Mouse (Mus musculus) kidney, embryonic 16.5 days (tissue): ENCODE results near the gene Ppp4r2. TPM values are rescaled to one million over a fixed set of nuclear protein-coding genes. Genes with fewer than 3 reads are reported as not detected.
A peak's percentile ranks its signal among the peaks of the same experiment; 100 is the strongest.

Source experiments
- ATAC-seq: fragments of 200-750 bp; cut with Nextera tagmentation; 2 replicates; pipeline ENCODE4 v1.8.0; 2017; ENCODE audit warnings: moderate TSS enrichment; ENCODE audit not compliant: low FRiP score, low TSS enrichment
- H3K27ac ChIP-seq: fragments of 300-500 bp; sonication (generic); 2 replicates; pipeline ENCODE4 v1.5.1; 2014; ENCODE audit warnings: low read length
- H3K27me3 ChIP-seq: fragments of 300-500 bp; sonication (generic); 2 replicates; pipeline ENCODE4 v1.6.1; 2014; ENCODE audit warnings: low read length, control low read depth, mixed read lengths; ENCODE audit not compliant: insufficient read depth
- H3K36me3 ChIP-seq: fragments of 300-500 bp; sonication (generic); 2 replicates; pipeline ENCODE4 v1.6.1; 2014; ENCODE audit warnings: low read length, control low read depth, mixed read lengths; ENCODE audit not compliant: insufficient read depth
- H3K4me1 ChIP-seq: fragments of 300-500 bp; sonication (generic); 2 replicates; pipeline ENCODE4 v1.6.1; 2014; ENCODE audit warnings: low read length, control low read depth, mixed read lengths; ENCODE audit not compliant: insufficient read depth
- H3K4me2 ChIP-seq: fragments of 300-500 bp; sonication (generic); replicated peaks from 2 replicates; pipeline ENCODE4 v1.6.1; 2014; ENCODE audit warnings: low read depth, low read length
- H3K4me3 ChIP-seq: fragments of 300-500 bp; sonication (generic); 2 replicates; pipeline ENCODE4 v1.5.1; 2014; ENCODE audit warnings: mild to moderate bottlenecking, low read length
- H3K9ac ChIP-seq: fragments of 300-500 bp; sonication (generic); replicated peaks from 2 replicates; pipeline ENCODE4 v1.6.1; 2014; ENCODE audit warnings: low read length
- H3K9me3 ChIP-seq: fragments of 300-500 bp; sonication (generic); 2 replicates; pipeline ENCODE4 v1.6.1; 2016; ENCODE audit warnings: low read length, control low read depth
- WGBS: fragments of 180-500 bp; shearing (Covaris S2); extraction: QIAGEN DNeasy Blood & Tissue Kit; methylation state at CpG from one replicate; pipeline ENCODE4 v1.1.7; 2014; 5-methylcytosine and 5-hydroxymethylcytosine counted together
- polyA plus RNA-seq: library from polyadenylated mRNA; unstranded; fragments of >200 nt; fragmentation: Nextera tagmentation; extraction: Ambion mirVana; gene quantifications from 2 replicates; pipeline ENCODE4 v1.2.1, GENCODE M21; 2015

Ppp4r2 gene
- polyA plus RNA-seq, 1 experiment from 2014 or later, result 17.7 TPM

DNA sequence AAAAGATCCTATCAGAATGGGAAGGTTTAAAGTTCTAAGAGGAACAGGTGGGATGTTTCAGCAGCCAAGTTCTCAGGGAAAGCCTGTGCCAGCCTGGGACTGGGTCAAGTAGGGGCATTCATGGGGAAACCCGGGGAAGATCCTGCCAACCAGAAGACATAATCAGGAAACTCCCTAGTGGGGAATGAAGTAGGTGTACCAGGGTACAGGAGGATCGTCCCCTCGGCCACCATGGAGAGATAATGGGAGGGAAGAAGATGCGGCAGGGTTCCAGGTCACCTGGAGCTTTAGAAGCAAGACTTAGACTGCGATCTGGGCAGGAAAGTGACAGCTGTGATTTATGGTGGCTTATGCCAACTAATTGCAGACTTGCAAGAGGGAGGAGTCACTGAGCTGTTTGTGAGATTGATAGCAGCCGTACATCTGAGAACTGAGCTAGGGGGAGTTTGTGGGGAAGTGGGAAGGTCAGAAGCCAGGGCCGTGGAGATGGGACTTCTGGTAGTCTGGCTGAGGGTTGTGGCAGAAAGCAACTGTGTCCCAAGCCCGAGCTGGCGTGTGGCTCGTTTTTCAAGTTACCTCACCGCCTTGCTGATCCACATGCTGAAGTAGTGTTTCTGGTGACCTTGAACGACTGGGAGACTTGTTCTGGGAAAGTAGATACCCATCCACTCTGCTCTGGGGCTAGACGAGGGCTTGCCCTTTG is 30.9 kb upstream of the Ppp4r2 start:
- H3K4me1 ChIP-seq, result peaks cover 6% of the 10 kb centered on the region
- H3K9ac ChIP-seq, result no peak overlapping the region
- no peaks in the 10 kb centered on the region; the same call in 1 of the 2 replicates for H3K9me3 ChIP-seq
- H3K4me2 ChIP-seq, result no peak overlapping the region
- H3K27ac ChIP-seq, result 0 out of 2 replicates have a peak overlapping the region, but pooled peaks have one; percentile 13
- ATAC-seq, result peak; percentile 81
- no peaks in the 10 kb centered on the region for H3K27me3 ChIP-seq
- no peak overlapping the region for H3K4me3 ChIP-seq
- 26% methylated on average over 13 of the region's 13 CpGs for whole genome bisulfite sequencing
- no peaks in the 10 kb centered on the region for H3K36me3 ChIP-seq

- Histone ChIP-seq H3K27ac (no peak overlapping the region), H3K9me3 (no peaks in the 10 kb centered on the region), H3K4me2 (no peak overlapping the region), H3K4me3 (no peak overlapping the region), H3K4me1 (peaks cover 6% of the 10 kb centered on the region), H3K27me3 (no peaks in the 10 kb centered on the region), H3K36me3 (no peaks in the 10 kb centered on the region), H3K9ac (no peak overlapping the region)
- 54% methylated on average over 3 of the region's 3 CpGs for WGBS
- no peak for ATAC-seq
Measured at GRCm38 (mm10) chr6:100803250-100803649, 30.2 kb upstream of the Ppp4r2 start.

GRCm38 (mm10) chr6:100807187-100807586 is 26.2 kb upstream of the Ppp4r2 start:
- 85% methylated on average over 9 of the region's 9 CpGs for WGBS
- Histone ChIP-seq H3K36me3 (no peaks in the 10 kb centered on the region), H3K9ac (no peak overlapping the region), H3K4me1 (peaks cover 6% of the 10 kb centered on the region), H3K27me3 (no peaks in the 10 kb centered on the region), H3K27ac (no peak overlapping the region), H3K4me3 (no peak overlapping the region), H3K9me3 (no peaks in the 10 kb centered on the region), H3K4me2 (no peak overlapping the region)
- no peak for ATAC-seq

- WGBS, result 29% methylated on average over 1 of the region's 1 CpGs
- H3K4me3 ChIP-seq, result no peak overlapping the region
- H3K9me3 ChIP-seq, result no peaks in the 10 kb centered on the region
- no peak for ATAC-seq
- H3K4me2 ChIP-seq, result no peak overlapping the region
- no peak overlapping the region for H3K9ac ChIP-seq
- no peaks in the 10 kb centered on the region for H3K36me3 ChIP-seq
- H3K27me3 ChIP-seq, result no peaks in the 10 kb centered on the region
- no peak overlapping the region for H3K27ac ChIP-seq
- peaks cover 6% of the 10 kb centered on the region for H3K4me1 ChIP-seq
Measured at GRCm38 (mm10) chr6:100807746-100808145, 25.7 kb upstream of the Ppp4r2 start.

GRCm38 (mm10) chr6:100808221-100808778 is 25.1 kb upstream of the Ppp4r2 start:
- 92% methylated on average over 6 of the region's 6 CpGs for WGBS

DNA sequence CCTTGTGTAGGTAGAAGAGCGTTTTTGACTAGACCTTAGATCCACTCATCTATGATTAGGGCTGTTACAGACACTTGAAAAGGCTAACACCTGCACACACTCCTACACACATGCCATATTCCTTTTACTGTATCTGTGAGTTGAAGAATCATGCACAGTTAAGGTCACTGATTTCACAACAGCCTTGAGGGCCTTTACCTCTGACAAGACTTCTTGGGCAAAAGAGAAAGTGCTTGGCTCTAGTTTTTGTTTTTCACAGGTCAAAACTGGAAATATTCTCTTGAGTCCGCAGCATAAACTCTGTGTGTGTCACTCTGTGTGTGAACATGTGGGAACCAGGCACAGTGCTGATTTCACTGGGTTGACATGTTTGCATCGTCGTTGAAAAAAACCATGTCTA is 23.3 kb upstream of the Ppp4r2 start:
- no peaks in the 10 kb centered on the region for H3K4me1 ChIP-seq
- 93% methylated on average over 4 of the region's 4 CpGs for WGBS
- H3K27me3 ChIP-seq, result no peaks in the 10 kb centered on the region
- H3K27ac ChIP-seq, result no peak overlapping the region
- H3K4me3 ChIP-seq, result no peak overlapping the region
- ATAC-seq, result no peak
- no peaks in the 10 kb centered on the region for H3K36me3 ChIP-seq
- H3K4me2 ChIP-seq, result no peak overlapping the region
- H3K9me3 ChIP-seq, result no peaks in the 10 kb centered on the region
- no peak overlapping the region for H3K9ac ChIP-seq

More at GRCm38 (mm10) chr6:100808221-100808778, 25.1 kb upstream of the Ppp4r2 start:
- H3K4me2 ChIP-seq, result no peak overlapping the region
- no peaks in the 10 kb centered on the region for H3K36me3 ChIP-seq
- ATAC-seq, result no peak
- no peaks in the 10 kb centered on the region for H3K4me1 ChIP-seq
- H3K27ac ChIP-seq, result no peak overlapping the region
- H3K9ac ChIP-seq, result no peak overlapping the region
- H3K4me3 ChIP-seq, result no peak overlapping the region
- H3K9me3 ChIP-seq, result no peaks in the 10 kb centered on the region
- no peaks in the 10 kb centered on the region for H3K27me3 ChIP-seq

DNA sequence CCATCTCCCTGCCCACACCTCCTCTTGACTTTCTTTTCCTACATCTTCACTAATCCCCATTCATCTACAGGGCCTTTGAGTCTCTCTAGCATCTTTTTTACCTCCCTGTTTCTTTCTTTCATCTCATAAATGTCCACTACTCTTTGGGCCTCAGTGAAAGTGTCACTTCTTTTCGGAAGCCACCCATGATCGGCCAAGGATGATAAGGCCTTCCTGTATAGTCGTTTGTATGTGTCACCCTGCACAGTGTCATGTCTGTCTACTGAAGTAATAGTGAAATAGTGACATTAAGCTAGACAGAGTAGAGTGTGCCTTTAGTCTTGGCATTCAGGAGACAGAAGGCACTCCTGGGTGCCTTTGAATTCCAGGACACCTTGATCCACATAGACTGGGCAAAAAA is 21.7 kb upstream of the Ppp4r2 start:
- no peaks in the 10 kb centered on the region for H3K36me3 ChIP-seq
- no peak overlapping the region for H3K4me2 ChIP-seq
- ATAC-seq, result no peak
- no peak overlapping the region for H3K9ac ChIP-seq
- no peak overlapping the region for H3K27ac ChIP-seq
- H3K27me3 ChIP-seq, result no peaks in the 10 kb centered on the region
- no peaks in the 10 kb centered on the region for H3K4me1 ChIP-seq
- WGBS, result 63% methylated on average over 3 of the region's 3 CpGs
- H3K9me3 ChIP-seq, result no peaks in the 10 kb centered on the region
- H3K4me3 ChIP-seq, result no peak overlapping the region

GRCm38 (mm10) chr6:100821367-100821766 is 12.1 kb upstream of the Ppp4r2 start:
- Histone ChIP-seq H3K4me1 (peaks cover 14% of the 10 kb centered on the region), H3K27me3 (no peaks in the 10 kb centered on the region), H3K4me2 (no peak overlapping the region), H3K9me3 (no peaks in the 10 kb centered on the region), H3K4me3 (no peak overlapping the region), H3K9ac (no peak overlapping the region), H3K27ac (no peak overlapping the region), H3K36me3 (no peaks in the 10 kb centered on the region)
- 83% methylated on average over 2 of the region's 2 CpGs for WGBS
- ATAC-seq, result no peak

- H3K4me2 ChIP-seq, result no peak overlapping the region
- no peaks in the 10 kb centered on the region for H3K9me3 ChIP-seq
- no peak overlapping the region for H3K9ac ChIP-seq
- no peaks in the 10 kb centered on the region for H3K36me3 ChIP-seq
- H3K27me3 ChIP-seq, result no peaks in the 10 kb centered on the region
- peaks cover 24% of the 10 kb centered on the region for H3K4me1 ChIP-seq
- 56% methylated on average over 1 of the region's 1 CpGs for WGBS
- no peak for ATAC-seq
- no peak overlapping the region for H3K4me3 ChIP-seq
- H3K27ac ChIP-seq, result no peak overlapping the region
Measured at GRCm38 (mm10) chr6:100823356-100823755, 10.1 kb upstream of the Ppp4r2 start.

- H3K4me1 ChIP-seq, result peaks cover 24% of the 10 kb centered on the region
- ATAC-seq, result peak; percentile 32; the same call in 1 of the 2 replicates
- no peak overlapping the region for H3K27ac ChIP-seq
- no peak overlapping the region for H3K9ac ChIP-seq
- no peaks in the 10 kb centered on the region for H3K27me3 ChIP-seq
- 51% methylated on average over 7 of the region's 7 CpGs for WGBS
- no peak overlapping the region for H3K4me2 ChIP-seq
- H3K36me3 ChIP-seq, result no peaks in the 10 kb centered on the region
- H3K4me3 ChIP-seq, result no peak overlapping the region
- H3K9me3 ChIP-seq, result no peaks in the 10 kb centered on the region
Measured at GRCm38 (mm10) chr6:100824381-100824965, 8.9 kb upstream of the Ppp4r2 start.
